Mouse (Mus musculus) stomach, postnatal 0 days (tissue): ENCODE results near the gene Pawr.

Experiments used
- CTCF ChIP-seq: IDR thresholded peaks from 2 replicates; pipeline ENCODE4 v1.5.1; 2016; ENCODE audit warnings: antibody characterized with exemption, low read depth, mild to moderate bottlenecking, moderate library complexity
- EP300 ChIP-seq: optimal IDR thresholded peaks from 2 replicates; pipeline ENCODE3; 2016; ENCODE audit warnings: antibody characterized with exemption

DNA sequence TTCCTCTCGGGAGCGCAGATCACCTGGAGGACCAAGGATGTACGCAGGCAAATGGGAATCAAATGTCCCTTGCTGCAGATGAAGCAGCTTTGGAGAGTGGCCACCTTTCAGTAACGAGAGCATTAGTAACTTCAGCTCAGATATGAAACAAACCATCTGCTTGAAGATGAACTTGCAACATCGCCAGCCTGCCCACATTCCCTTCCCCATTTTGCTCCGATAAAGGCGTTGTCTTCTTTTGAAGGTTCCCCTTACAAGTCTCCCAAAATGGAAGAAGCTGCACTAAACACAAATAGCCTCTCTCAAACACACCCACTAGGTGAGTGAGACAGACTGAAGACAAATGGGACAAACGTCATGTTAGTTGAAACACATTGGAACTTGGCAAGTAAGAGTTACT lies 119.6 kb downstream of the Pawr start:
- TF ChIP-seq EP300 (no peak), CTCF (no peak)
